Mouse (Mus musculus) C2C12 (cell line): ENCODE data around the gene Nck2.

Source experiments
- CEBPB ChIP-seq: IDR thresholded peaks from one replicate; pipeline ENCODE4 v1.6.1; 2011; ENCODE audit warnings: low read depth, mild to moderate bottlenecking, control low read depth, moderate library complexity
- CTCF ChIP-seq: IDR thresholded peaks from one replicate; pipeline ENCODE4 v1.5.1; 2011; ENCODE audit not compliant: control insufficient read depth, insufficient read depth, insufficient read length
- FOSL1 ChIP-seq: IDR thresholded peaks from one replicate; pipeline ENCODE4 v1.8.0; 2011; ENCODE audit warnings: mild to moderate bottlenecking, low read length; ENCODE audit not compliant: poor library complexity, insufficient read depth, severe bottlenecking
- MAX ChIP-seq: IDR thresholded peaks from one replicate; pipeline ENCODE4 v1.6.1; 2011; ENCODE audit warnings: mild to moderate bottlenecking, control low read depth
- MYOG ChIP-seq: IDR thresholded peaks from one replicate; pipeline ENCODE4 v1.6.1; 2011; ENCODE audit not compliant: control insufficient read depth, insufficient read length; ENCODE audit errors: extremely low read depth
- USF1 ChIP-seq: IDR thresholded peaks from one replicate; pipeline ENCODE4 v1.6.1; 2011; ENCODE audit warnings: low read depth, mild to moderate bottlenecking, control low read depth, moderate library complexity

DNA sequence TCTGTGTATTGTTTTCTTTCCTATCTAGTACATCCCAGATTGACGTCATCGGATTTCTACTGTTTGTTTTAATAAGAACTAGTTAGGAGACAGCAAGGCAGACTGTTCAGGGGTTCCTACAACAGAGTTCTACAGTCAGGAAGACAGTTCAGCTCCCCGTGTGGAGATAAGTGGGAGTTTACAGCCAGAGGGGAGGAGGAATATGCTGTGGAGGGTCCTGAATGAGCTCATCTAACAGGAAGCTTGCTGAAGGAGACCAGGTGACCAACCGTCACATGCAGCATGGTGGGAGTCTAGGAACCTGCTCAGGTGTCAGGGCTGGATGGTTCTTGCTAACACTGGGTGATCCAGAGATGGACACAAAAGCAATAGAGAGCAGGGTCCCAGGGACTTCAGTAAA is 87.9 kb downstream of the Nck2 start:
- TF ChIP-seq MYOG: no peak
- TF ChIP-seq MAX: no peak
- TF ChIP-seq CEBPB: no peak
- TF ChIP-seq CTCF: no peak
- TF ChIP-seq FOSL1: no peak
- TF ChIP-seq USF1: no peak
